Mouse (Mus musculus) lung, postnatal 0 days (tissue): ENCODE measurements around the gene Map2k5.
A peak's percentile ranks its signal among the peaks of the same experiment; 100 is the strongest.

Source experiments
- CTCF ChIP-seq: IDR thresholded peaks from 2 replicates; pipeline ENCODE4 v1.5.1; 2016; ENCODE audit warnings: antibody characterized with exemption, mild to moderate bottlenecking
- EP300 ChIP-seq: IDR thresholded peaks from 2 replicates; pipeline ENCODE4 v1.6.1; 2016; ENCODE audit warnings: antibody characterized with exemption, mild to moderate bottlenecking, control low read depth

DNA sequence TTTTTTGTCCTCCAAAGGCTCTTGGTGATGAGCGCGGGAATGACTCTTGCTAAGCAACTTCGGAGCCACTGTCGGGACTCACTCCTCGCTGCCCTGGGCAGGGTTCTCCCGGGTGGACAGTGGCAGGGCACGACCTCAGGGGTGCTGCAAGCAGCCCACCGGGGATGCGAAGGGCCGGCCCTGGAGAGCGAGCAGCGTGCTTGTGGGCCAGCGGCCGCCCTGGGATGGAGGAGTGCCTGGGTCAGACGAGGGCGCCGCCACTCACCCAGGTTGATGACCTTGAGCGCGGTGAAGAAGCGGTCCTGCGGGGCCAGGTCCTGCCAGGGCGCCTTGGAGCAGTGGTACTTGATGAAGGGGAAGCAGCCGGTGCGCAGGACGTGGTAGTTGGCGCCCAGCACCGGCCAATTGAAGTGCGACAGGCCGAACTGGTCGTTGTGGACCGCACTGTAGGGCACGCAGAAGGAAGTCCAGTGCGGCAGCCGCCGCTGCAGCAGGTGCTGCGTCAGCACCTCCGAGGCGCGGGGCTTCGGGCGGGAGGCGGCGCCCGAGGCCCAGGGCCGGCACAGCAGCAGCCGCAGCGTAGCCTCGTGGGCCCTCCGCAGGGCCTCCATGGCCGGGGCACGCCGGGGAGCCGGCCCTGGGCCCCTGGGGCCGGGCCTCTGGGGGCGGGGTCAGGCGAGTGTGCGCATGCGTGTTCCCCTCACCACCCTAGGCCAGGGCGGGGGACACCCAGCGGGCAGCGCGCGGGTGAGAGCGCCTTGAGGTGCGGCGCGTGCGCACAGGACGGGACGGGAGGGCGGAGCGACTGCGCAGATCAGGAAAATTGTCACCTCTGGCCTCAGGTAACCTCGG is 21.1 kb upstream of the Map2k5 start, which contains the start of gene 2300009A05Rik:
- TF ChIP-seq CTCF, result peak; percentile 30
- TF ChIP-seq EP300, result no peak
